ENCODE assay signal across 10 mouse cellular contexts in genomic region chr8:120602672-120603071, GRCm38 (mm10). TPM values are rescaled to one million over a fixed set of nuclear protein-coding genes. Genes with fewer than 3 reads are reported as not detected.
A peak's percentile ranks its signal among the peaks of the same experiment; 100 is the strongest.
DNase-seq lines count a peak whose midpoint lies in the region; ATAC-seq and TF ChIP-seq lines count a peak whose summit lies in the region.
"Had no signal": no experiment of that assay in that cellular context is flagged by ENCODE, and none has a peak within 500 bp of the region (broad histone marks: within the 10 kb centered on the region; RNA-seq: fewer than 3 reads in every experiment).

No protein-coding gene starts in this region.

- H3K9ac ChIP-seq in ES-E14 (ENCODE audit: insufficient read depth, low read depth, low read length, poor library complexity, severe bottlenecking): no peak overlapping the region
- H3K9ac ChIP-seq in midbrain, embryonic 11.5 days (ENCODE audit: low read length): no peak overlapping the region

- no peak overlapping the region for H3K4me2 ChIP-seq in midbrain, embryonic 11.5 days

- H3K27me3 ChIP-seq in hindbrain, embryonic 10.5 days (ENCODE audit: insufficient read depth, poor library complexity, severe bottlenecking): peaks cover 17% of the 10 kb centered on the region
- H3K27me3 ChIP-seq in midbrain, embryonic 11.5 days (ENCODE audit: control insufficient read depth, insufficient read depth, low read length): 0 out of 2 replicates have a peak, but pooled peaks cover 2% of the 10 kb centered on the region

- ATAC-seq in midbrain, embryonic 11.5 days (ENCODE audit: low FRiP score): peak; percentile 61

- H3K9me3 ChIP-seq in ES-E14 (ENCODE audit: control insufficient read depth, insufficient read depth, low read depth, low read length): no peaks in the 10 kb centered on the region
- H3K9me3 ChIP-seq in hindbrain, embryonic 10.5 days: 0 out of 2 replicates have a peak, but pooled peaks cover 6% of the 10 kb centered on the region
- no peaks in the 10 kb centered on the region for H3K9me3 ChIP-seq in midbrain, embryonic 11.5 days (ENCODE audit: control insufficient read depth, low read length)

- TF ChIP-seq POLR2A in brain, embryonic 14.5 days (IDR thresholded peaks at IDR 0.05; ENCODE audit: borderline replicate concordance, extremely low read depth, insufficient read depth, insufficient read length, poor library complexity, severe bottlenecking): no peak

- in situ Hi-C loops in ES-E14 (cut with MboI; ENCODE audit: low sequenced_read_pairs in 2 of 2, unreplicated experiment in 2 of 2): no loop called here

- H3K4me3 ChIP-seq in ES-E14 (ENCODE audit: insufficient read depth in 1 of 2, low read depth in 1 of 2, low read length in 2 of 2, poor library complexity in 1 of 2, severe bottlenecking in 1 of 2): no peak overlapping the region
- H3K4me3 ChIP-seq in hindbrain, embryonic 10.5 days: no peak overlapping the region
- H3K4me3 ChIP-seq in midbrain, embryonic 11.5 days (ENCODE audit: low read depth, low read length): no peak overlapping the region

- intact Hi-C loops in left cerebral cortex, postnatal 25 days (cut with DNase I): no loop called here

- H3K4me1 ChIP-seq in ES-E14 (ENCODE audit: control insufficient read depth in 2 of 2, insufficient read depth in 2 of 2, low read length in 2 of 2, poor library complexity in 1 of 2): peaks cover under 1 to 18% of the 10 kb centered on the region in 2 experiments; a peak in 2 of 4 replicates
- H3K4me1 ChIP-seq in hindbrain, embryonic 10.5 days (replicated peaks): peaks cover 38% of the 10 kb centered on the region
- H3K4me1 ChIP-seq in midbrain, embryonic 11.5 days (ENCODE audit: control insufficient read depth, insufficient read depth, low read length): peaks cover 13% of the 10 kb centered on the region

- peak overlapping the region; percentile 18; the same call in 1 of the 2 replicates for H3K27ac ChIP-seq in ES-E14 (ENCODE audit: insufficient read depth, low read depth, low read length, poor library complexity, severe bottlenecking)
- H3K27ac ChIP-seq in hindbrain, embryonic 10.5 days: peak overlapping the region; percentile 42
- H3K27ac ChIP-seq in midbrain, embryonic 11.5 days (ENCODE audit: low read depth, low read length): no peak overlapping the region

- peak; percentile 73 for DNase-seq in ES-E14 (ENCODE audit: low read depth, low spot score)
- peak; percentile 79 for DNase-seq in brain, embryonic 14.5 days (ENCODE audit: low read depth)
- DNase-seq in hindbrain, embryonic 10.5 days (ENCODE audit: low spot score): peak; percentile 45
- DNase-seq in midbrain, embryonic 11.5 days (ENCODE audit: low spot score, missing footprints): no peak
- no peak for DNase-seq in heart, adult 11 months
- DNase-seq in cerebellum, adult 8-10 months: no peak
- no peak for DNase-seq in left cerebral cortex, adult 18-20 months (ENCODE audit: low spot score in 2 of 2)
- no peak for DNase-seq in left cerebral cortex, postnatal 25 days (ENCODE audit: low spot score in 2 of 2)
- DNase-seq: adrenal gland, postnatal 10 days; gastrocnemius, postnatal 25 days had no signal

- WGBS in hindbrain, embryonic 10.5 days: 53% methylated on average over 6 of the region's 6 CpGs
- whole genome bisulfite sequencing in midbrain, embryonic 11.5 days: 36% methylated on average over 6 of the region's 6 CpGs

- no peaks in the 10 kb centered on the region for H3K36me3 ChIP-seq in ES-E14 (ENCODE audit: control insufficient read depth, insufficient read depth, low read length, poor library complexity, severe bottlenecking)
- H3K36me3 ChIP-seq in hindbrain, embryonic 10.5 days: no peaks in the 10 kb centered on the region
- H3K36me3 ChIP-seq in midbrain, embryonic 11.5 days (ENCODE audit: control insufficient read depth, insufficient read depth, low read length): no peaks in the 10 kb centered on the region

- no peak for TF ChIP-seq CTCF in brain, embryonic 14.5 days (IDR thresholded peaks at IDR 0.05; ENCODE audit: borderline replicate concordance, extremely low read depth, insufficient read depth, insufficient read length)

TF ChIP-seq in ES-E14, 5 proteins besides CTCF, POLR2A, EP300 and RAD21:
- TF ChIP-seq HCFC1 (IDR thresholded peaks at IDR 0.05; ENCODE audit: borderline replicate concordance, insufficient read depth, low read length) (no peak), MAFK (IDR thresholded peaks at IDR 0.05; ENCODE audit: insufficient read depth, low read depth, low read length) (no peak), ZNF384 (IDR thresholded peaks at IDR 0.05; ENCODE audit: low read depth, low read length) (no peak), CHD2 (IDR thresholded peaks at IDR 0.05; ENCODE audit: low read depth, low read length) (no peak), ZC3H11A (IDR thresholded peaks at IDR 0.05; ENCODE audit: borderline replicate concordance, low read depth, low read length) (no peak)
TF ChIP-seq in ES-E14: peak in this region for 0.

RNA-seq across cellular contexts. Expression of gene Gins2, which starts 13.6 kb away (rescaled TPM):
- total RNA-seq in ES-E14 (2012; rRNA removed): 47.0 and 56.2 TPM in 2 replicates
- polyA plus RNA-seq in brain, embryonic 14.5 days (2012; rRNA removed): 22.9 and 37.8 TPM in 2 replicates
- polyA plus RNA-seq in hindbrain, embryonic 10.5 days (2016; fragmentation: Nextera tagmentation; extraction: Ambion mirVana): 138 and 165 TPM in 2 replicates
- polyA plus RNA-seq in midbrain, embryonic 11.5 days (2014; fragmentation: Nextera tagmentation; extraction: Ambion mirVana): 113 and 120 TPM in 2 replicates
- 1 to 10 TPM; 2.1 to 2.4 TPM for total RNA-seq in left cerebral cortex, adult 18-20 months (2021)
- 1 to 10 TPM; 1.6 to 1.8 TPM for total RNA-seq in left cerebral cortex, postnatal 25 days (2021)

RNA-seq across cellular contexts. Expression of gene 1190005I06Rik, which starts 44.8 kb away (rescaled TPM):
- total RNA-seq in ES-E14 (2012; rRNA removed): 21.8 and 24.7 TPM in 2 replicates
- 6.0 and 7.4 TPM in 2 replicates for polyA plus RNA-seq in brain, embryonic 14.5 days (2012; rRNA removed)
- polyA plus RNA-seq in hindbrain, embryonic 10.5 days (2016; fragmentation: Nextera tagmentation; extraction: Ambion mirVana): 2.8 and 4.7 TPM in 2 replicates
- polyA plus RNA-seq in midbrain, embryonic 11.5 days (2014; fragmentation: Nextera tagmentation; extraction: Ambion mirVana): 2.9 and 4.4 TPM in 2 replicates
- total RNA-seq in left cerebral cortex, adult 18-20 months (2021): 10 to 100 TPM; 10.1 to 15.6 TPM
- total RNA-seq in left cerebral cortex, postnatal 25 days (2021): 1 to 10 TPM; 8.6 TPM

Comparison
In these comparisons a context has a peak if more than half of its experiments do, and no peak if none do; other contexts are left out.
1. DNase-seq: peak in ES-E14 (single experiment), brain, embryonic 14.5 days (single experiment) and hindbrain, embryonic 10.5 days (single experiment); none in midbrain, embryonic 11.5 days (single experiment), heart, adult 11 months (single experiment), cerebellum, adult 8-10 months (single experiment), left cerebral cortex, adult 18-20 months (0 of 2) and left cerebral cortex, postnatal 25 days (0 of 2).
2. RNA of gene Gins2, which starts 13.6 kb away (total RNA-seq): 47.0 to 56.2 TPM in ES-E14; 2.1 to 2.4 TPM in left cerebral cortex, adult 18-20 months and 1.6 to 1.8 TPM in left cerebral cortex, postnatal 25 days; every median in the first group is over 10 times any median in the second.